Mouse (Mus musculus) A20 (cell line): ENCODE measurements around the gene Tango6.

Experiments
- DNase-seq: peaks from one replicate; pipeline ENCODE4 v3.0.0-alpha.2; 2011; ENCODE audit warnings: low read depth, low spot score

Tango6 gene

DNA sequence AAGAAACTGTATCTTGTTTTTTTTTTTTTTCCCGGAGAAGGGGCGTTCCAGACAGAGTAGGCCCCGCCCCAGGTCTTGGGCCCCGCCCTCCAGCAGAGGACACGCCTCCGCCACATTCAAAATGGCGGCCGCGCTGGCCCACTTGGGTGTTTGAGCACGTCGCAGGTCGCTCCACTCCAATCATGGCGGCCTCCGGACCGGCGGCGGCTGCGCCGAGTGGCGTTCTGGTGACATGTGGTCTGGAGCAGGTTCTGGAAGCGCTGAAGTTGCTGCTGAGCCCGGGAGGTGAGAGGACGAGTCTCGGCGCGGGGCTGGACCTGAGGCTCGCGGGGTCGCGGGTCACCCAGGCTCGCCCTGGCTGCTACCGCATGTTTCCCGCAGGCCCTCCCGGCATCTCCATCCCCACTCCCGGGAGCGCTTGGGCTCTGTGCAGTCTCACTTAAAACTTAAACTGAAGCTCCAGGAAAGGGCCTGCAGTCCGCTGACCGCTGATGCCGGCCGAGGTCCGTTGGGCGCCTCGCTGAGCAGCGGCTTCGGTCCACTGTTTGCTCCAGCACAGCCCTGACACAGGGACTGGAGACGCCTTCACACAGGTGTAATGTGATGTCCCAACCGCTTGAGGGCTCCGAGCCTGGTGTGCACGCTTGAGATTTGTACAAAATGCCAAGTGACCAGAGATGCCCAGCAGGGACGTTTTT lies at the start of gene Tango6:
TSS of gene Tango6 (plus strand) at position 98 of the 698 bp plus-strand sequence.
- peak; percentile 91 for DNase-seq

DNA sequence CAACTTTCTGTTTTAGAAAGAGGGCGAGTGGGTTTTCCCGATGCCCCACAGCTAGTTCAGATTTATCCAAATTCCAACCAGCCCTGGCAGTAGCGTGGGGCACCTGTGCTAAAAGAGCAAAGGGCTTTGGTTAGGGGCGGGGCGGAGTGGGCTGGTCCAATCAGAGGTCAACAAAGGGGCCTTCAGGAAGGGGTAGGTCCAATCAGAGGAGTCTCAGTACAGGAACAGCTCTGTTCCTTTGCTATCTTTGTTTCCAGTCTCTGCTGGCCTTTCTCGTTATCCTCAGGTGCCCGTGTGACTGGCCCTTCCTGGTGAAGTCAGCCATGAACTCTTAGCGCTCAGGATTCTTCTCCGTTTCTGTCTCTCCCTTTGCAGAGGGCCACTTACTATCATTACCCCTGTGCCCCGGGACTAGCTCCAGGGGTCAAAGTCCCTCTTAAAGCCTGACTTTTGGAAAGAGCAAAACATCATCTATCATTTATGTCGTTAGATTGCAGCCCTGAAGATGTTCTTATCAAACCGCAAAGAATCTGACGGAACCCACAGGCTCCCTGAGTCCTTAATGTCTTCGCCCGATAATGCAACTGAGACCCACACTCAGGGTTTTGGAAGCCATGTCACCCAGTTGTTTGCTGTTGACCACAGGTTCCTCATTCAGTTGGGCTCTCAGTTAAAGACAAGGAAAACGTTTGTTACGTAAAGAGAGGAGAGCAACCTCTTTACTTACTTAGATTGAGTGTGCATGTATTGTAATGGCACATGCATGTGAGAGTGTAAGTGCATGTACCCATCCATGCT lies 49.3 kb upstream of the Tango6 start:
- DNase-seq, result no peak

DNA sequence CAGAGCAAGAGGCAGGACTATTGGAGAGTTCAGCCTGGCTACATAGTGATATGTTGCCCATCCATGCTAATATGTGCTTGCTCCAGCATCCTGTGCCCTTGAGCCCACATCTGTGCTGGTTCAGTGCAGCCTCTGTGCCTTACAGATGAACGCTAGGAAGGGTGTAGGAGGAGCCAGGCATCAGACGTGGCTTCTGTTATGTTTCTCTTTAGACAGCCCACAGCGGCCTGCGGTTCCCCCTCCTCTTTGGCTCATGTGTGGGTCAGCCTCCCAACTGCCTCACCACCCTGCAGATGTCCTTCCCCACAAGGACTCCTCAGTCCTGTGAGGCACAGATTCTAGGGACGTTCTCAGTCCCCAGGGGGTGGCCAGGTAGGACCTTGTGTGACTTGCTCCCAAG lies 47.6 kb upstream of the Tango6 start:
- DNase-seq, result no peak

DNA sequence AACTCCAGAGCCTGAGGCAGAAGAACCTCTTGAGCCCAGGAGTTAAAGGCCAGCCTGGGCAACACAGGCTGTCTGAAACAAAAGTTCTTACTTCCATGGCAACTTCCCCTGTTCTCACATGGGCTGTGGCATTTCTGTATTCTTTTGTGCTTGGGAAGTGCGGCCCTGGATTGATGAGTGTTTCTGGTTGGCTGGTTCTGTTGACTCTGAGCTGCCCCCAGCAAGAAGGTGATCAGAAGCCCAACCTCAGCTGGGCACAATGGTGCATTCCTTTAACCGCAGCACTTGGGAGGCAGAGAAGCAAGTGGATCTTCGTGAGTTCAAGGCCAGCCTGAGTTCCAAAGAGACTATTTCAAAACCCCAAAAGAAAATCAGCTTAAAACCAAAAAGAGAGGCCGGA lies 45.4 kb upstream of the Tango6 start:
- DNase-seq, result no peak

DNA sequence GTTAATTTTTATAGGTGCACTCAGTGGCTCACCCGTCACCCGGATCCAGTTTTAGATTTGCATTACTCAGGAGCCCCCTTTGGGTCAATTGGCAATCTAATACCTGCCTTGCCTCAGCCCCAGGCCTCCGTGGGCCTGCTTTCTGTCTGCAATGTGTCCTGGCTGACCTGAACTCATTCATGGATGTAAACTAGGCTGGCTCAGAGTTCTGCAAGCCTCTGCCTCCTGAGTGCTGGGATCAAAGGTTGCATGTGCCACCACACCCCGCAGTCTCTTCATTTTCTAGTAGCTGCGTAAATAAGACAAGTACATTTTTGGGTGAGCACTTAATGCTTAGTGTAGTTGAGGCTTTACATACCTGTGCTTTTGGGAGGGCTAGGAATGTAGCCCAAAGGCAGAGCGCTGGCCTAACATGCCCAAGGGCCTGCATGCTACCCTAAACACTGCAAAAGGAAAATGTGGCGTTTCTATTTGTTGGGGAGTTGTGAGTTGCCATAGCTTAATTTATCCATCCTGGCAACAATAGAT lies 44.0 kb upstream of the Tango6 start:
- DNase-seq, result no peak

DNA sequence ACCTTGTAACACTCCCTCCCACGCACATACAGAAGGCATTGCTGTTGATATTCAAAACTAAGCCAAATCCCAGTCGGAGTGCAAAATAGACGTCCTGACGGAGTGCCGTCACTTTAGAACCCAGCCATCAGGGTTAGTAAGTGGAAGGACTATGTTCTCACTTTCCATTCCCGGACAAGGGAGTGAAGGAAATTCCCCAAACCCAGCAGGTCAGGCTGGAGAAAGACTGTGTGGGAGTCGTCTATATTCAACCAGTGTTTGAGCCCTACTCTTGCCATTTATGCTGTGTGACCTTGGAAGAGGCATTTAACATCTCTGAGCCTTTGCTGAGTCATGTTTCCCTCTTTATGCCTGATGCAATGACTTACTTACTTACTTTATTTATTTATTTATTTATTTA lies 42.7 kb upstream of the Tango6 start:
- no peak for DNase-seq

DNA sequence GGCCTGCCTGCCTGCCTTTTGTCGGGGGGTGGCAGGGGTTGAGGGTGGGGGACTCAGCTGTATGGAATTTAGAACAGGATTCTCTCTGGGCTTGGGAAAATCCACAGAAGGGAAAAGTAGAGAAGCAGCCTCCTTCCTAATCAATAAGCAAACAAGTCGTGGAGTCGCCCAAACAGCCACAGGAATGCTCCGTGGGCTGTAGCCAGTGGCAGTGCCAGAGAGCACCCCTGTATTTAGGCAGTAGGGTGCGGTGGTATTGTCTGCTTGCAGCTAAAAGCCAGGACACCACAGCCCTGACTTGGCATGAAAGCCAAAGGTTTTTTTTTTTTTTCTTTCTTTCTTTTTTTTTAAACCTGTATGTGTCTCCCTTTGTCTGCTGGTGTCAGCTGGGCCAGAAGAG lies 41.9 kb upstream of the Tango6 start:
- no peak for DNase-seq

DNA sequence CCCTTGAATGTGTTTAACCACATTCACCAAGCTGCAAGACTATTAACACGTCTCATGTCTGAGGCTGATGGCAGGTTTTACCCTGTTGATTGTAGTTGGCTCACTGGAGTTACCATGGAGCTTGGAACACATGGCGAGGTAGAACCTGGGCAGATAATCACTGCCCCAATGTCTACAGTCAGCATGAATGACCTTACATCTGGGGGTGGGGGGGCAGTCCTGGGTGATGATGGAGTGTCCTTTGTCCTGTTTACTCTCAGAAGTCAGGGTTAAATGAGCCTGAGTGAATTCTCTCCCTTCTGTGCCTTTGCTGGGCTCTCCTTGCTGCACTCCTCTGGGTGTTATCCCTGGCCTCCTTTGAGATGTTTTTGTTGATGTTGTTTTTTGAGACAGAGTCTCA lies 40.7 kb upstream of the Tango6 start:
- no peak for DNase-seq

DNA sequence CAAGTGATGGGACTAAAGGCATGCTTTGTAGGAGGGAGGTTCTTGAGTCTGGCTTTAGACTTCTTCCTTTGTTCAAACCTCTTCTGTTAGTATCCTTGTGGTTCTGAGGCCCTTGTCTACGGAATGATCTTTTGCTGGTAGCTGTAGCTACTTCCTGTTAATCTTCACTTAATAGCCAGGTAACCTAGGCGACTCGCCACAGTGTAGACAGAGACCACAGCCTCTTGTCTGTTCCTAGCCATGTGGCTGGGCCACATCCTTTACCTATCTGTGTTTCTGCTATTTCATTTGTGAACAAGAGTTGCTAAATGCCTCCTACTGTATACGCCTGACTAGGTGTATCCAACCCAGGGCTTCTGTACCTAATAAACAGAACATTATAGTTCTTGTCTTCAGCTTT lies 39.8 kb upstream of the Tango6 start:
- no peak for DNase-seq

DNA sequence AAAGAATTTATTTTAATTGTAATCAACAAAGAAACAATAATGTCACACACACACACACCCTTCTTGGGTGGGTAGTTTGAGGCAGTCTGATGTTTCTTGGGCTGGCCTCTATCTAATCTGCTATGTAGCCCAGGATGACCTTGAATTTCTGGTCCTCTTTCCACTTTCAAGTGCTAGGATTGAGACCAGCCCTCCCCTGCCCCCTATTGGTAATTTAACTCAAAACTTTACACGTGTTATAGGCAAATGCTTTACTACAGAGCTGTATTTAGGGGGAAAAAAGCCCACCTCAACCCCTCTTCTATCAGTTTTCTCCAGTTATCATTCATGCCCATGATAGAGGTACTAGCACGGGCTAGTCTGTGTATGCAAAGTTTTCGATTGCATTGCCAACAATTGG lies 37.9 kb upstream of the Tango6 start:
- DNase-seq, result peak; percentile 31

DNA sequence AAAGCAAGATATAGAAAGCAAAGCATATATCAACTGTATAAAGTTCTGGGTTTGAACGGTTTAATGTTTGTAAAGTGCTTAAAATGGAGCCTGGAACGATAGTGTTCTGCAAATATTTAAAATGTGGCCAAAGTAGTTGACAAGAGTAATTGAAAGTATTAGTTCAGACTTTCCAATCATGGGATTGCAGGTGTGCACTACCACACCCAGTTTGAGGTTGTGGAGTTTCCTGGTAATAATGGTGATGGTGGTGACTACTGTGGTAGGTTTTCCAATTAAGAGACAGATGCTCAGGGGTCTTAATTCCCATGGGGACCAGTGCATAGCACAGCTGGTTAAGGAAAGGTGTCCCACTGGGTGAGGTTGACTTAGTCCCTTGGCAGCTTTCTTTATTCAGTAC lies 36.7 kb upstream of the Tango6 start:
- DNase-seq, result no peak

DNA sequence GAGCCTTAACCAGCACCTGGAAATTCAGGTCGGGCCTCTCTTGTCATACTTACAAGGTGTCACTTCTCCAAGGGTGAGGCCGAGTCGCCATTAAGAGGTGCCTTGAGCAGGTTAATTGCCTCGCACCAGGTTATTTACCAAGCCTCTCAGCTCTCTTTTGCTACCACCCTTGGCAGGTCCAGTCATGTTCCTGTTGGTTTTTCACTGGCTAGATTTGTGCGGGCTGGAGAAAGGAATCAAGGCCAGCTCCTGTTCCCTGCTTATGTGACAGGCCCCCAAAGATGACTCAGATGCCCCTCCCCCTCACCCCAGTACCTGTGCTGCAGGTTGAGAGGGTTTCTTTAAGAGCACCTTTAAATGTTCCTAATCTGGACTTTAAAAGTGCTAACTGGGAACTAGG lies 36.1 kb upstream of the Tango6 start:
- no peak for DNase-seq

DNA sequence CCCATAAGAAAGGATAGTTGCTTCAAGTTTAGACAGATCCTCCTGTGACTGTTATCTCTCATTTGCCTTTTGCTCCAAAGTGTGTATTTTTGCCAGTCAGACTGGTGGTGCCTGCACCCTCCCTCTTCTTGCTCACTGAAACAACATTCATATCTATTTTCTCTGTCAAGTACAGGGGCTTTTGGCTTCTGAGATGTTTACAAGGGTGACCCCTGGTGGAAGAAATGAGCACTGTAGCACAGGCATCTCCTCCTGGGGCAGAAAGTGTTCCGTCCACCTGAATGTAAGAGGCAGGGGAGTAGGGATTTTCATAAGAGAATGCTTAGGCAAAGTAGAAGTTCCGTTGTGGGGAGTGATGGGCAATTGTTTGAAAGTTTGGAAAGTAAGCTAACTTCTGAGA lies 35.5 kb upstream of the Tango6 start:
- DNase-seq, result peak; percentile 71

DNA sequence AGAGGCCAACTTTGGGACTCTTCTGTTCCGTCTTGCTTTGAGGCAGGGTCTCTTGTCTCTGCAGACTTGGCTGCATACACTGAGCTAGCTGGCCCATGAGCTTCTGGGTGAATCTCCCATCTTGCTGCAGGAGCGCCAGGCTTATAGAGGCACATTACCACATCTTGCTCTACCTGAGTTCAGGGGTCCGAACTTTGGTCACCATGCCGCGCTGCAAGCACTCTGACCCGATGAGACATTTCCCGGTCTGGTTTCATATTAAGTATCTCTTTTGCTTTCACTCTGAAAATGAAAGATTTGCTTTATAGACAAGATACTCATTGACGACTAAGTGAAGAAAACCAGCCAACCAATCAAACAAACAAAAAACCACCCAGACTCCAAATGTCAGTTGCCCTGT lies 34.4 kb upstream of the Tango6 start:
- DNase-seq, result no peak

DNA sequence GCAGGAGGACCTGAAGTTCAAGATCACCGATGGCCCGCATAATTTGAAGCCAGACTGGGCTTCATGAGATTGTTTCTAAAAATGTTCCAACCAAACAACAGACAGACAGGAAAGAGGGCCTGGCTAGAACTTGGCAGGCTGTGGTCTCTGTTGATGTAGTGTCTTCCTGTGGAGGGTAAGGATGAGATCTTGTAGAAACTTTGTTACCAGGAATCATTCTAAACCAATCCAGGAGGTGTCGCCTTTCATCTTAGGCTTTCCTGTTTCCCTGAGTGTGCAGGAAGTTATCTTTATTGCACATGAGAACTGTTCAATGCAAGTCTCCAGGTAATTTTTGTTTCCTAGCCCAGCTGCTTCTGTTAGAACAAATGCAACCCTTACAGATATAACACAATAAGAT lies 30.9 kb upstream of the Tango6 start:
- DNase-seq, result no peak

DNA sequence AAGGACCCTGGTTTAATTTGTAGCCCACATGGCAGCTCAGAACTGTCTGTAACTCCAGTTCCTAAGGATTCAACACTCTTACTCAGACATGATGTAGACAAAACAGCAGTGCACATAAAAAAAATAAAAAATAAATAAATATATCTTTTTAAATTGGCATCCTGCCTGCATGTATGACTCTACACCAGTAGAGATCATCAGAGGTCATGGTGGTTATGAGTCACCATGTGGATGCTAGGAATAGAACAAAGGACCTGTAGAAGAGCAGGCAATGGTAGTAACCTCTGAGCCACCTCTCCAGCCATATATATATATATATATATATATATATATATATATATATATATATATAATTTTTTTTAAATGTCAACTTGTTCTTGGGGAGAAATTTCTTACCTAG lies 26.8 kb upstream of the Tango6 start:
- DNase-seq, result no peak

DNA sequence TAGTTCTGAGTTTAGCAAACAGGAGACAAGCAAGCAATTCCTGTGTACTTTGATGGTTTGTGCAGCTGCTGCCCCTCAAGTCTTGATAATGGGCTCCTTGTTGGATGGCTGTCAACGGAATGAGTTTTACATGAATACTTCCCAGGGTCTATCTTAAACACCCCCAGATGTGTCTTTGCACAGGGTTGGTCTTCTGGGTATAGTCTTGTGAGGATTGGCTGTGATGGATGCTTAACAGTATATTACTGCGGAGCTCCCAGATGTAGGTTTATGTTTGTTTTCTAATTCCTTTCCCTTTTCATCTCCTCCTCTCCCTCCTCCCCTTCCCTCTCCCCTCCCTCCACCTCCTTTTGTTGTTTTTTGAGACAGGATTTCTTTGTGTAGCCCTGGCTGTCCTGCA lies 10.1 kb upstream of the Tango6 start:
- no peak for DNase-seq

DNA sequence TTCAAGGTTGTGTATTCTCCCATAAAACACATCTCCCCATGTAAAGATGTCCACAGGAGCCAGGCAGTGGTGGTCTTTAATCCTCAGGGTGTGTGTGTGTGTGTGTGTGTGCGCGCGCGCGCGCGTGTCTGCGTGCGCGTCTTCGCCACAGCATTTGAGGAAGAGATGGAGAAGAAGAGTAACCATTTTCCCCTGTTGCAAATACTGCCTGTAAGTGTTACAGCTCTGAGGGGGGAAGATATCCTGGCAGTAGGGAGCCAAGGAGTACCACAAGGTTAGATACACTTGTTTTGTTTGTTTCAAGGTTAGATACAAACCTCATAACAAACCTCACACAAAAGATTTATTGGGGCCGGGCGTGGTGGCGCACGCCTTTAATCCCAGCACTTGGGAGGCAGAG lies 8.6 kb upstream of the Tango6 start:
- no peak for DNase-seq

DNA sequence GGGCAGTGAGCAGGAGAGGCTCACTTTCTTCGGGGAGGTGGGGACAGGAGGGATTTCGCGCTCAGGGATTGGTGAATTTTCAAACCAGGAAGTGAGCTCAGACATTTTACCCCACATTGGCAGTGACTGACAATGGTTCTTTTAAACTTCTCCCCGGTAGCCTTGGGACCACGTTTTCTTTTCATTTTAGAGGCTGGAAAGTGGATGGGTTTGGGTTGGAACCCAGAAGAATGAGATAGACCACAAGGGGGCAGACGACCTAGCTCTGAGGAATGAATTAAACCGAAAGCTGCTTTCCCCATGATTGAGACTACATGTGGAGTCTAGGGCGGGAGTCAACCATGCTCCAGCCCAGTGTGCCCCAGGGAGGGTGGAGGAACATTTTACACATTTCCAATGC lies 8.0 kb upstream of the Tango6 start:
- peak; percentile 64 for DNase-seq

DNA sequence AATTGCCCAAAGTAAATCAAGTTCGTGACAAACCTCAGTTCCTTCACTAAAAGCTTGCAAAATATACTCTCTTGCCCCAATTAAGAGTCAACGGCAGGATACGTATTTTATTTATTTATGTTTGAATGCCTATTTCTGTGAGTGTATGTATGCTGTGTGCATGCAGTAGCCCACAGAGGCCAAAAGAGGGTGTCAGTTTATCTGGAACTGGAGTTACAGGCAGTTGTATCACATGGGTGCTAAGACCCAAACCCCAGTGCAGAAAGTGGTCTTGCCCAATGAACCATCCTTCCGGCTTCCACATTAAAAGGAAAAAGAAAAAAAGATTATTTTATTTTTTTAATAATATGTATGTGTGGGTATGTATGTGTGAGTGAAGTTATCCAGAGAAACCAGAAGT lies 1.5 kb downstream of the Tango6 start:
- DNase-seq, result peak; percentile 11

DNA sequence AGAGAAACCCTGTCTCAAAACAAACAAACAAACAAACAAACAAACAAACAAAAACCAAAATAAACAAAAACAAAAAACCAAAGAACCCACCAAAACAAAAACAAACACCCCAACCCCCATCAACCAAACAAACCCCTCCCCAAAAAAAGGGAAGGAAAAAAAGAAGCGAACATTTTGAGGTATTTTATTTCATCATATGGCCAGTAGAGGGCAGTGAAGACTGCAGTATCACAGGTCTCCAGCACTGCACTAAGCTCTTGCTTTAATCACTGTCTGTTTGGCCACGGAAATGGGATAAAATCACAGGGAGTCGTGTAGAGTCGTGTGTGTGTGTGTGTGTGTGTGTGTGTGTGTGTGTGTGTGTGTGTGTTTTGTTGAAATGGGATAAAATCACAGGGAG lies 4.6 kb downstream of the Tango6 start:
- DNase-seq, result peak; percentile 73

DNA sequence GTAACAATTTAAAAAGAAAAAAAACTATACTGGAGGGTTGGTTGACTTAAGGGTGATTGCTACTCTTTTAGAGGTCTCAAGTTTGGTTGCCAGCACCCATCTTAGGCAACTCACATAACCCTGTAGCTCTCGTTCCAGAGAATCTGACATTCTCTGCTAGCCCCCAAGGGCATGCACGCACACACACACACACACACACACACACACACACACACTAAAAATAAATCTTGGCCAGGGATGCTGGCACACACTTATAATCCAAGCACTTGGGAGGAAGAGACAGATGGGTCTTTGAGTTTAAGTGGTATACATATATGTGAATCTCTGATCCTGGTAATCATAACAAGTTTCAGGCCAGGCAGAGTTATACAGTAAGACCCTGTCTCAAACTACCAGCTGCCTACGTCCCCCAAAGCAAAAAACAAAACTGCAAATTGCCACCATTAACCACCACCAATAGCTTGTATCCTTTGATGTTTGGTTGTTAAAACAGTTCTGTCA lies 14.9 kb downstream of the Tango6 start:
- DNase-seq, result no peak

DNA sequence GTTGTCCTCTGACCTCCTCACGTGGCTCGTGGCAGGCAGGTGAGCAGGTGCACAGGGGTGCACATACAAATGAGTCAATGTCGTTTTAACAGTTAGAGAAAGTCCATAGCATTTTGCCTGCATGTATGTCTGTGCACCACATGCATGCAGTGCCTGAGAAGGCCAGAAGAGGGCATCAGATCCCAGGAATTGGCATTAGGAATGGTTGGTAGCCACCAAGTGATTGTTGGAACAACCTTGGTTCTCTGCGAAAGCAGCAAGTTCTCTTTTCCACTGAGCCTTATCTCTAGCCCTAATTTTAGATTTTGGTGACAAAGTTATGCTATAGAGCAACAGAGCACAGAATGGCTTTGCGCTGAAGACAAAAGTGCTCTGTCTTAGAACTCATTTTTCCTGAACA lies 16.7 kb downstream of the Tango6 start:
- peak; percentile 72 for DNase-seq
